Mouse (Mus musculus) left cerebral cortex, adult 9 months (tissue): ENCODE data around the gene Lhcgr.

ENCODE experiments used
- DNase-seq, 2 experiments: peaks; one replicate each; pipeline ENCODE4 v3.0.0; 2022; ENCODE audit warnings: low spot score in 2 of 2

Gene Lhcgr

DNA sequence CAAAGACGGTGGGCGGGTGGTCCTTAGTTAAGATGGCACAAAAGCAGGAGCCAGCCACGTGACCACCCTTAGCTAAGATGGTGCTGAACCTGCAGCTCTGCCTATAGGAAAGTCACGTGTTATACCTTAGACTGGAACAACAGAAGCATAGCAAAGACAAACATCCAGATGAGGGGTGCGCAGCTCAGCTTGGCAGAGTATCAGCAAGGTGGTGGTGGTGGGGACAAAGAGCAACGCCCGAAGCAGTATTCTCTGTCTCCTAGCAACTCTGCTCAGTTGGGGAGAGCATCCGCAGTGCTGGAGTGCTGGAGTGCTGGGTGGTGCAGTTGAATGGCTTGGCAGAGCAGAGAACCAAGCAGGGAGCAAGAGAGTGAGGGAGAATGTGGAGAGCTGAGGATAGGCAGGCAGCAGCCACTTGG, 85.5 kb downstream of the Lhcgr start:
- no peak for DNase-seq

DNA sequence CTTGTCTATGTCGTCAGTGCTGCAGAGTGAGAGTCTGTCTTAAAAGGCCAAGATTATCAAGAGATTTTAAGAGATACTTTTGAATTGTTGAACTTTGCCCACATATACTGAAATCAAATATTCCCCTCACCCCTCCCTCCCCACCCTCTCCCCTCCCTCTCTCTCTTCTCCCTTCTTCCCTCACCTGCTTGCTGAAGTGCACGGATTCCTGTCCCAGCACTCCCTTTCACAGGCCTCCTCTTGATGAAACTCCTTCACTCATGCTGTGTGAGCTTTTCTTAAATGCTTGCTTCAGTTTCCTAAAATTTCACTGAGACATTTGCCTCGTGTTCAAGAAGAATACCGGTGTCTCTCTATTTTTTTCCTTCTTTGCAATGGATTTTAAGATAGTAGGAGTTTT, 88.7 kb downstream of the Lhcgr start:
- DNase-seq, result no peak

GRCm38 (mm10) chr17:88702345-88702744, 89.4 kb downstream of the Lhcgr start:
- no peak for DNase-seq

DNA sequence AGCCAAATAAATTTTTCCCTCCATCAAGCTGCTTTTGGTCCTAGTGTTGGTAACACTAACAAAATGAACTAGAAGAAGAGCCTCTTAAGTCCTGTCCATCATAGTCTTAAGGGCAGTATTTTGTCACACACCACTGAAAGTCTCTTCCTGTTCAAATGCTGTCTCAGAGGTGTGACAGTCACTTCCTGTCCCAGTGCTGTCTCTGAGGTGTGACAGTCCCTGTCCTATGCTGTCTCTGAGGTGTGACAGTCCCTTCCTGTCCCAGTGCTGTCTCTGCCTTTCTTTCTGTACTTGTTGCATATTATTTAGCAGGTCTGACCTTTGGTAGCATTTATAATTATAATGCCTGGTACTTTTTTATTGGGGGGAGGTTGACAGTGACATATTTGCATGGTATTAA, 90.9 kb downstream of the Lhcgr start:
- no peak for DNase-seq

GRCm38 (mm10) chr17:88696656-88697333, 95.0 kb downstream of the Lhcgr start:
- DNase-seq, result no peak

DNA sequence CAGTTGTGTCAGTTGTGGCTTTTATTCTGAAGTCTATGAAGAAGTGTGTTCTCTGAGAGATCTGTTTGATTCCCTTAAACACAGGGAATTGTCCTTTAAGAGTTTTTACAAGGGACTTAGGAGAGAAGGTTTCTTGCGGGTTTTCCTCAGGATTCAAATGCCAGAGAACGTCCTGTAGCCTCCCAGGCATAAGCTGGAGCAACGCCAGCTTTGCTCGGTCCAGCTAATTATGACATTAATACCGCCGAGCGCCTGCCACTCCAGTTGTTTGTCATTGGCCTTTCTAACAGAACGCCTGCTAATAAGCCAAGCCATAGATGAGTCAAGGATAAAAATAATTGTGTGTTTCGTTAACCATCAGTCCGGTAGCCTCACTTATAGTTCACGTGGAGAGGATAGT, 103.6 kb downstream of the Lhcgr start:
- no peak for DNase-seq

GRCm38 (mm10) chr17:88675310-88676309, 116.2 kb downstream of the Lhcgr start:
- no peak for DNase-seq

- DNase-seq, result no peak
Observed at GRCm38 (mm10) chr17:88670800-88671199, 121.0 kb downstream of the Lhcgr start.

DNA sequence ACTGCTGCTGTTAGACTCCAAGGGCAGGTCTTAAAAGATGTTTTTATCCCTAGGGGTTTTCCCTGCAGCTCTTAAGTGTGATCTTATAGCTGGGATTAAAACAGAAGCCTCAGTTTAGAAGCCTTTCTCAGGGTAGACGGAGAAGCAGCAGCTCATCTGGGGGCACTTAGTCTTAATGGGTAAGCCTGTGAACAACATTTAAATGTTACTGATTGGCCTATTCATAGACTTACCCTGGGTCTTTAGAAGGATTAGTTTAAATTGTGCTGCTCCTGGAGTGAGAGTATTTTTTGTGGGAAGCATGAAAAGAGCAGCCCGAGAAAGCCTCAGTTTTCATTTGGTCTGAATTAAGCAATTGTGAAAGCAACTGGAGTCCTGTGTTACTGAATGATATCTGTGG, 121.9 kb downstream of the Lhcgr start:
- no peak for DNase-seq

- DNase-seq, result peak in 1 of 2 experiments; percentile 54
Observed at GRCm38 (mm10) chr17:88668452-88668851, 123.3 kb downstream of the Lhcgr start, which contains the start of gene Gtf2a1l. Gene Gtf2a1l (plus strand): TSS chr17:88668660.
